Mouse (Mus musculus): ENCODE data around the gene Sh2d2a. TPM values are rescaled to one million over a fixed set of nuclear protein-coding genes. Genes with fewer than 3 reads are reported as not detected.
"Not testable (repeated sequence)": the region's sequence is repeated elsewhere in the genome, so short reads cannot be mapped to it uniquely, and the experiment has no call there.

Gene Sh2d2a
- polyA plus RNA-seq, 1 experiment = 0.05 TPM

- Histone ChIP-seq H3K4me1 (ENCODE audit: control insufficient read depth, insufficient read depth, low read length) (no peaks in the 10 kb centered on the region), H3K4me3 (replicated peaks; ENCODE audit: insufficient read depth, low read depth, low read length) (no peak overlapping the region), H3K27ac (ENCODE audit: insufficient read depth, low read length) (no peak overlapping the region), H3K27me3 (ENCODE audit: control insufficient read depth, insufficient read depth, low read length) (no peaks in the 10 kb centered on the region)
- no peak for DNase-seq
- TF ChIP-seq POLR2A (IDR thresholded peaks at IDR 0.05; ENCODE audit: borderline replicate concordance, insufficient read depth, low read length) = no peak
- TF ChIP-seq CTCF (IDR thresholded peaks at IDR 0.05; ENCODE audit: borderline replicate concordance, insufficient read depth, low read depth, low read length) = no peak
- WGBS = 52% methylated on average over 3 of the region's 3 CpGs
Measured at GRCm38 (mm10) chr3:87891481-87891880, 44.9 kb downstream of the Sh2d2a start.

- DNase-seq = no peak
- no peak overlapping the region for H3K4me3 ChIP-seq (replicated peaks; ENCODE audit: insufficient read depth, low read depth, low read length)
- no peaks in the 10 kb centered on the region for H3K4me1 ChIP-seq (ENCODE audit: control insufficient read depth, insufficient read depth, low read length)
- WGBS = 78% methylated on average over 3 of the region's 3 CpGs
- no peaks in the 10 kb centered on the region for H3K27me3 ChIP-seq (ENCODE audit: control insufficient read depth, insufficient read depth, low read length)
- H3K27ac ChIP-seq (ENCODE audit: insufficient read depth, low read length) = no peak overlapping the region
- TF ChIP-seq CTCF (IDR thresholded peaks at IDR 0.05; ENCODE audit: borderline replicate concordance, insufficient read depth, low read depth, low read length) (no peak), POLR2A (IDR thresholded peaks at IDR 0.05; ENCODE audit: borderline replicate concordance, insufficient read depth, low read length) (no peak)
Measured at GRCm38 (mm10) chr3:87893367-87893905, 46.9 kb downstream of the Sh2d2a start.

GRCm38 (mm10) chr3:87899266-87899665, 52.7 kb downstream of the Sh2d2a start:
- DNase-seq = no peak
- WGBS = 39% methylated on average over 3 of the region's 3 CpGs
- Histone ChIP-seq H3K27ac (ENCODE audit: insufficient read depth, low read length) (no peak overlapping the region), H3K27me3 (ENCODE audit: control insufficient read depth, insufficient read depth, low read length) (no peaks in the 10 kb centered on the region), H3K4me1 (ENCODE audit: control insufficient read depth, insufficient read depth, low read length) (no peaks in the 10 kb centered on the region), H3K4me3 (replicated peaks; ENCODE audit: insufficient read depth, low read depth, low read length) (no peak overlapping the region)
- TF ChIP-seq POLR2A (IDR thresholded peaks at IDR 0.05; ENCODE audit: borderline replicate concordance, insufficient read depth, low read length) = no peak
- no peak for TF ChIP-seq CTCF (IDR thresholded peaks at IDR 0.05; ENCODE audit: borderline replicate concordance, insufficient read depth, low read depth, low read length)

GRCm38 (mm10) chr3:87899776-87900175, 53.2 kb downstream of the Sh2d2a start:
- 71% methylated on average over 3 of the region's 3 CpGs for WGBS
- Histone ChIP-seq H3K4me3 (replicated peaks; ENCODE audit: insufficient read depth, low read depth, low read length) (no peak overlapping the region), H3K4me1 (ENCODE audit: control insufficient read depth, insufficient read depth, low read length) (no peaks in the 10 kb centered on the region), H3K27me3 (ENCODE audit: control insufficient read depth, insufficient read depth, low read length) (no peaks in the 10 kb centered on the region), H3K27ac (ENCODE audit: insufficient read depth, low read length) (no peak overlapping the region)
- no peak for TF ChIP-seq POLR2A (IDR thresholded peaks at IDR 0.05; ENCODE audit: borderline replicate concordance, insufficient read depth, low read length)
- TF ChIP-seq CTCF (IDR thresholded peaks at IDR 0.05; ENCODE audit: borderline replicate concordance, insufficient read depth, low read depth, low read length) = no peak
- DNase-seq = no peak

GRCm38 (mm10) chr3:87901036-87901624, 54.6 kb downstream of the Sh2d2a start:
- WGBS = 73% methylated on average over 1 of the region's 1 CpGs

GRCm38 (mm10) chr3:87901959-87902358, 55.4 kb downstream of the Sh2d2a start:
- not testable (repeated sequence) for DNase-seq; H3K4me1 ChIP-seq (ENCODE audit: control insufficient read depth, insufficient read depth, low read length); H3K4me3 ChIP-seq (replicated peaks; ENCODE audit: insufficient read depth, low read depth, low read length); H3K27me3 ChIP-seq (ENCODE audit: control insufficient read depth, insufficient read depth, low read length); H3K27ac ChIP-seq (ENCODE audit: insufficient read depth, low read length)
- 79% methylated on average over 6 of the region's 6 CpGs for WGBS

More at GRCm38 (mm10) chr3:87901036-87901624, 54.6 kb downstream of the Sh2d2a start:
- TF ChIP-seq POLR2A (IDR thresholded peaks at IDR 0.05; ENCODE audit: borderline replicate concordance, insufficient read depth, low read length) (no peak), CTCF (IDR thresholded peaks at IDR 0.05; ENCODE audit: borderline replicate concordance, insufficient read depth, low read depth, low read length) (no peak)
- no peak for DNase-seq
- no peak overlapping the region for H3K27ac ChIP-seq (ENCODE audit: insufficient read depth, low read length)
- no peaks in the 10 kb centered on the region for H3K4me1 ChIP-seq (ENCODE audit: control insufficient read depth, insufficient read depth, low read length)
- H3K4me3 ChIP-seq (replicated peaks; ENCODE audit: insufficient read depth, low read depth, low read length) = no peak overlapping the region
- no peaks in the 10 kb centered on the region for H3K27me3 ChIP-seq (ENCODE audit: control insufficient read depth, insufficient read depth, low read length)

GRCm38 (mm10) chr3:87903821-87904220, 57.3 kb downstream of the Sh2d2a start:
- WGBS = 53% methylated on average over 5 of the region's 5 CpGs
- no peak overlapping the region for H3K27ac ChIP-seq (ENCODE audit: insufficient read depth, low read length)
- DNase-seq = no peak
- H3K27me3 ChIP-seq (ENCODE audit: control insufficient read depth, insufficient read depth, low read length) = no peaks in the 10 kb centered on the region
- no peak overlapping the region for H3K4me3 ChIP-seq (replicated peaks; ENCODE audit: insufficient read depth, low read depth, low read length)
- TF ChIP-seq POLR2A (IDR thresholded peaks at IDR 0.05; ENCODE audit: borderline replicate concordance, insufficient read depth, low read length) = no peak
- no peak for TF ChIP-seq CTCF (IDR thresholded peaks at IDR 0.05; ENCODE audit: borderline replicate concordance, insufficient read depth, low read depth, low read length)
- peaks cover 6% of the 10 kb centered on the region; the same call in 1 of the 2 replicates for H3K4me1 ChIP-seq (ENCODE audit: control insufficient read depth, insufficient read depth, low read length)

Other genes with a start within 250 kb of the Sh2d2a start
- 52.2 and 53.2 TPM in 2 replicates for gene Arhgef11, start 229.2 kb upstream of the Sh2d2a start, polyA plus RNA-seq (2012; rRNA removed)
- gene Lrrc71, start 98.1 kb upstream of the Sh2d2a start, polyA plus RNA-seq (2012; rRNA removed) = 0.47 and 0.70 TPM in 2 replicates
- 2.5 and 2.8 TPM in 2 replicates for gene Ntrk1, start 51.6 kb upstream of the Sh2d2a start, polyA plus RNA-seq (2012; rRNA removed)
- gene Insrr, start 49.8 kb upstream of the Sh2d2a start, polyA plus RNA-seq (2012; rRNA removed) = 1.3 and 1.4 TPM in 2 replicates
- 7.4 and 8.5 TPM in 2 replicates for gene Pear1, start 22.4 kb upstream of the Sh2d2a start, polyA plus RNA-seq (2012; rRNA removed)
- gene Prcc, start 38.9 kb downstream of the Sh2d2a start, polyA plus RNA-seq (2012; rRNA removed) = 47.6 and 48.8 TPM in 2 replicates
- 180 and 194 TPM in 2 replicates for gene Hdgf, start 59.6 kb downstream of the Sh2d2a start, polyA plus RNA-seq (2012; rRNA removed)
- 83.9 and 84.9 TPM in 2 replicates for gene Mrpl24, start 72.8 kb downstream of the Sh2d2a start, polyA plus RNA-seq (2012; rRNA removed)
- 15.2 and 15.9 TPM in 2 replicates for gene Isg20l2, start 83.6 kb downstream of the Sh2d2a start, polyA plus RNA-seq (2012; rRNA removed)
- gene Rrnad1, start 84.0 kb downstream of the Sh2d2a start, polyA plus RNA-seq (2012; rRNA removed) = 46.8 and 49.5 TPM in 2 replicates
- gene Crabp2, start 101.9 kb downstream of the Sh2d2a start, polyA plus RNA-seq (2012; rRNA removed) = 3.5 and 5.0 TPM in 2 replicates
- 2.7 and 3.4 TPM in 2 replicates for gene Nes, start 124.3 kb downstream of the Sh2d2a start, polyA plus RNA-seq (2012; rRNA removed)
- 357 and 400 TPM in 2 replicates for gene Bcan, start 153.5 kb downstream of the Sh2d2a start, polyA plus RNA-seq (2012; rRNA removed)
- gene Hapln2, start 180.8 kb downstream of the Sh2d2a start, polyA plus RNA-seq (2012; rRNA removed) = 103 and 112 TPM in 2 replicates
- gene Gpatch4, start 196.4 kb downstream of the Sh2d2a start, polyA plus RNA-seq (2012; rRNA removed) = 11.4 and 14.4 TPM in 2 replicates
- 118 and 120 TPM in 2 replicates for gene Naxe, start 211.7 kb downstream of the Sh2d2a start, polyA plus RNA-seq (2012; rRNA removed)
- not detected in 2 replicates for gene Ttc24, start 231.5 kb downstream of the Sh2d2a start, polyA plus RNA-seq (2012; rRNA removed)
- gene Iqgap3, start 235.2 kb downstream of the Sh2d2a start, polyA plus RNA-seq (2012; rRNA removed) = 0.11 and 0.14 TPM in 2 replicates